Mouse (Mus musculus) c-Kit-positive CD71-positive TER-119-positive erythroid progenitor cells, embryonic 14.5 days (primary cell): Measurements from ENCODE around the gene Cdc34.

Experiments
- DNase-seq: peaks from one replicate; pipeline ENCODE4 v3.0.0-alpha.2; 2013; ENCODE audit warnings: low spot score

Gene Cdc34

GRCm38 (mm10) chr10:79671396-79672087, 10.5 kb upstream of the Cdc34 start:
- DNase-seq: no peak

- DNase-seq: no peak
Measured at GRCm38 (mm10) chr10:79672088-79672455, 9.9 kb upstream of the Cdc34 start.

GRCm38 (mm10) chr10:79673054-79673453, 8.9 kb upstream of the Cdc34 start:
- no peak for DNase-seq

DNA sequence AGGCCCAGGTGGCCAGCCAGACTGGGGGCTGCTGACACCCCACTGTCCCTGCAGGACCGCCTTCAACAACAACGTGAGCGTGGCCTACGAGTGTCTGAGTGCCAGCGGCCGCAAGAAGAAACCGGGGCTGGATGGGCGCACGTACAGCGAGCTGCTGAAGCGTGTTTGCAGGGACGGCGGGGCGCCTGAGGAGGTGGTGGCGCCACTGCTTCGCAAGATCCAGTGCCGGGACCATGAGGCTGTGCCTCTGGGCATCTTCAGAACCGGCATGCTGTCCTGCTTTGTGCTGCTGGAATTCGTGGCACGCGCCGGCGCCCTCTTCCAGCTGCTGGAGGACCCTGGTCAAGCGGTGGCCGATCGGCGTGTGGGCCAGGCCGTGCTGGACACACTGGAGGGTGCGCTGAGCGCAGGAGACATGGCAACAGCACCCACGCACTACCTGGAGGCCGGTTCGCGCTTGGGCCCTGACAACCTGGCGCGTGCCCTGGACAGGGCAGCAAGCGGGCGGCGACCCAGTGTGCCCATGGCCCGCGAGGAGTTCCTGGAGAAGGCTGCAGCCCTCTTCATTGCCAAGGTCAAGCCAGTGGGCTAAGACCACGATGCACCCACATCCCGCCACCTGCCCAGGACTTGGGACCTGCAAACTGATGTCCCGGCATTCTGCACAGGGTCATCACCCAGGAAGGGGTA, 6.5 kb upstream of the Cdc34 start:
- no peak for DNase-seq

DNA sequence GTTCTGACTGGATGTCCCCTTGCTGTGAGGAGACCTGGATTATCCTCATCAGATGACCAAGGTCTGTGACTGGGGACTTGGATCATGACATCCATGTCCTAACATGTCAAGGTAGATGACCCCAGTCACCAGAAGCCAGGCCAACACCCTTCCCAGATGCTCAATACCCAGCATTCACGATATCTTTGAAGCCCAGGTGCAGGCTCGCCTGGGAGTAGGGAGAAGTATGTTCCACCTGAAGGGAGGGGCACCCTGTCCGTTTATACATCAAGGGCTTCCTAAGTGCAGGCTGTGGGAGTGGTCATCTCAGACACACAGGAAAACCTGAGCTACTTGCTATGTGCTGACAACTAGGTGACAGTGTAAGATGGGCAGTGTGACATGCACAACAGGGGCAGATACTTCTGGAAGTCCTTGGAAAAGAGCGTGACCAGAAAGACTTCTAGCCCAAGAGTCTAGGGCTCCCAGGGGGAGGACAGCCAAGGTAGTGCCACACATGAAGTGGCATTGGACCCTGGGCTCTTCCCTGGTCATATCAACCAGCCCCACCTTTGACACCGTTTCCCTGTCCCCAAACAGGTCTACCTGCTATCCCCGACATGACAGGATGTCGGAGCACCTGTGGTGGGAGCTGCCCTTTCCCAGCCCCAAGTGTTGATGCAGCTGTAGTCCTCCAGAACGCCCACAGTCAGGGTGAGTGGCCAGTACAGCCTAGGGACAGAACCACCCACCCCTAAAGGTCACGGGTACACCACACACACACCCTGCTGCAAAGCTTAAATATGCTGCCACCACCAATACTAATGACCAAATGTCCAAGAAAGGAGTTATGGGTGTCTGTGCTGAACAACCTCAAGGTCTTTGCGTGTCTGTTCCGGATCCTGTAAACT, 1.1 kb upstream of the Cdc34 start:
- no peak for DNase-seq

DNA sequence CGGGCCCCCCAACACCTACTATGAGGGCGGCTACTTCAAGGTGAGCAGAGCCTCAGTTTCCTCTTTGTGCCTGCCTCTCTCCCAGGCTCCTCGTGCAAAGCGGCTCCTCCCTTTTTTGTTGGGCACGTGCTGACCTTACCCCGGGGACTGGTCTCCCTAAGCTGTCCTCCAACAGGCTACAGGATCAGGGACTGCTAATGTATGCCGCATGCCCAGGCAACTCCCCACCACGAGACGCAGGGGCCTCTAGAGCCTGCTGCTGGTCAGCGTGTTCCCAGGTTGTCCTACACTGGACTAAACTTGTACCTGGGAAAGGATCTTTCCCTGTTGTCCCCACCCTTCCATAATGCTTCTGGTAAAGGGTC, 538 bp downstream of the Cdc34 start:
- DNase-seq: no peak

DNA sequence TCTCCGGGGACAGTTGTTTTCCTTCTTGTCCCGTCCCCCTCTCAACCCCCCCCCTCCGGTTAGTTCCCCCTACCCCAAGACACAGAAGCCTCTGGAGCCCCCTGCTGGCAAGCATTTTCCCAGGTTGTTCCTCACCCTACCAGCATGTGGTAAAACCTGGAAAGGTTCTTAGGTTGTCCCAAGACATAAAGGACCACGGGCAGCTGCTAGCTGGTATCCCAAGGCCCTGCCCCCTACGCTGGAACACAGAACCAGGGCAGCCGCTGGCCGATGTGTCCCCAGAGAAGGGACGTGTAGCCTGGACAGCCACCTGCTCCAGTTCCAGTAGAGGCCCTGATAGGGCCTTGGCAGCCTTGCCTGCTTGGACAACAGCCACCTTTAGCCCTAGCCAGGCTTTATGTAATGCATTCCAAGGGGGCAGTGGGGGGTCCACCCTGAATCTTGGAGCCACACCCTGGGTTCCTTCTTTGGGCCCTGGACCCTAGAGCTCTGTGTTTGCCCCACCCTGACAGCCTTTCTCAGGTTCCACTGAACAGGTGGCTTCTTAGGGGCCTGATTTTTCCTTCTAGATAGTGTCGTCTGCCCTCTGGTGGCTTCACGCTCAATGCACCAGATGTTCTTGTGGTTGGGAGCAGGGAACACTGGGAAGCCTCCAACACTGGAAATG, 1.1 kb downstream of the Cdc34 start:
- DNase-seq: peak; percentile 61

GRCm38 (mm10) chr10:79683726-79684640, 2.0 kb downstream of the Cdc34 start:
- no peak for DNase-seq

GRCm38 (mm10) chr10:79684770-79685600, 3.0 kb downstream of the Cdc34 start:
- no peak for DNase-seq

DNA sequence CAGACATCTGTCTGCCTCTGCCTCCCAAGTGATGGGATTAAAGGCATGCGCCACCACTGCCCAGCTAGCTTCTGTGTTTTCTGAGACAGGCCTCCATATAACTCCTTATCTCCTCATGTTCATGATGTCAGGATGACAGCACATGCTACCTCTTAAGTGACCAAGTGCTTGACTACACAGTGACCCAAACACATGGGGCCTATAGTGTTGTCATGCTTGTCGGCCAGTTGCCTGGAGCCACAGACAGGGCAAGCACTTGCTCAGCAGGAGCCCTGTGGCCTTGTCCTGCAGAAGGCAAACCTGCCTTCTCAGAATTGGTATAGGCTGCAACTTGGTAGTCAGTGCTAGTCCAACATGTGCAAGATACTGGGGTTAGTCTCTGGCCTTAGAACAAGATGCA, 4.2 kb downstream of the Cdc34 start:
- DNase-seq: no peak

GRCm38 (mm10) chr10:79686691-79687090, 4.7 kb downstream of the Cdc34 start:
- DNase-seq: no peak

DNA sequence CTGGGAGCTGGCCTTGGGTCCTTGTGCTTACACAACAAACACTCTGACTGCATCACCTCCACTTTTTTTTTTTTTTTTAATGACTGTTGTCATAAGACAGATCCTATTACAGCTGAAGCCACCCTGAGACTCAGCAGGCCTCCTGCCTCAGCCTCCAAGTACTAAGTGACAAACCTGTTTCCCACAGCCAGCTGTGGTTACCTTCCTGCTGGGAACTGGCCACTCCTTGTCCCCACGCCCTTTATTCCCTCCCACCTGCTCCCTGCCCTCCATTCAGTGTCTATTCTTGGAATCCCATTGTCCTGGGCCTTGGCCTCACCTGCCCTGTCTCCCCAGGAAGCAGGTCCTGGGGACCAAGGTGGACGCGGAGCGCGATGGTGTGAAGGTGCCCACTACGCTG, 5.5 kb downstream of the Cdc34 start:
- no peak for DNase-seq

DNA sequence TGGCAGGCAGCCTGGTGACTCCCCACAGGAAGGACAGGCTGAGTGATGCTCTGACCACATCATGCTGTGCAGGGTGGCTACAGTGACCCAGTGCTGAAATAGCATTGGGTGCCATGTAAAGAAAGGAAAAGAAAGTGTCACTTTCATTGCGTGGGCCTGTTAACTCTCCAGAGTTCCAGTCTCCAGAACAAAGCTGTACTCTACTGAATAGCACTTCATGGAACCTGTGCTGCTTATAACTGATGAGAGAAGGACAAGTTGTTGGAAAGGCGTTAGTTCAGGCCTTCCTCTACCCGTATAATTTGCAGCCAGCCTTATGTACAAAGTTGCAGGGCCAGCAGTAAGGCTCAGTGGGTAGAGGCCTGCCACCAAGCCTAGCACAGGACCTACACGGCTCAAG, 6.7 kb downstream of the Cdc34 start, which contains the start of gene Gzmm:
Gene Gzmm, plus strand, starts transcription at position 301 of the 400 bp plus-strand sequence.
- no peak for DNase-seq

DNA sequence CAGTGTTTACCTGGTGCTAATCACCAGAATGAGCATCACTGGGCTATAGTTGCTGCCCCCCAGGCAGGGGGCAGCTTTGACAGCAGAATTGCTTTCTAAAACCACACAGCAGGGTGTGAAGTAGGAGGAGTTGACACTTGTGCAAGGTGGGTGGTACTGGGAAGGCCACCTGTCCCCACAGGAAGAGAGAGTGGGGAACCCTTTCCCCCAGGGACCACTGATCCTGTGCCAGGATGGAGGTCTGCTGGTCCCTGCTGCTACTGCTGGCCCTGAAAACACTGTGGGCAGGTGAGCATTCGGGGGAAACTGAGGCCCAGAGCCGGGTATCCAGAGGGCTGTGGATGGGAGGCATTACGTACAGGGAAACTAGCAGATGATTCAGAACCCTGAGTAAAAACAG, 7.2 kb downstream of the Cdc34 start:
- no peak for DNase-seq

DNA sequence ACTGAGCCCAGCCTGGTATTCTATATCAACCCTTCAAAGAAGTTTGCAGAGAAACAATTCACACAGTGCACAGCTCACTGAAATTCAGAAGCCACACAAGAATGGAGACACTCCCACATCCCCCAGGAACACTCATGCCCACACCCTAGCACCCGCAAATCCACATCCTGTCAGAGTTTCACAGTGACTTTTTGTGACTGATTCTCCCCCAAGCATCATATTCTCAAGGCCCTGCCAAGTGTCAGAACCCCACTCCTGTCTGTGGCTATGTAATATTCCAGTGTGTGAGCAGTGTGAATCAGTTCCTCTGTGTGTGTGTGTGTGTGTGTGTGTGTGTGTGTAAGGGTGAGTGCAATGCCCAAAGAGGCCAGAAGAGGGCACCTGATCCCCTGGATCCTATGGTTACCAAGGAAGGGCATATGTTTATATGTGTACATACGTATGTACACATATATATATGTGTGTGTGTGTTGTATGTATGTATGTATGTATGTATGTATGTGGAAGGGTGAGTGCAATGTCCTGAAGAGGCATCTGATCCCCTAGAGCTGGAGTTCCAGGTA, 10.1 kb downstream of the Cdc34 start:
- no peak for DNase-seq

- no peak for DNase-seq
Measured at GRCm38 (mm10) chr10:79693580-79694378, 11.8 kb downstream of the Cdc34 start.

DNA sequence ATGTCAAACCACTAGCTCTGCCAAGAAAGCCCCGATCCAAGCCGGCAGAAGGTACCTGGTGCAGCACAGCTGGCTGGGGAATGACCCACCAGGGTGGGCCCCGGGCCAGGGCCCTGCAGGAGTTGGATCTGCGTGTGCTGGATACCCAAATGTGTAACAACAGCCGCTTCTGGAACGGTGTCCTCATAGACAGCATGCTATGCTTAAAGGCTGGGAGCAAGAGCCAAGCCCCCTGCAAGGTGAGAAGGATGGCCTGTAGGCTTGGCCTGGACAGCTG, 12.3 kb downstream of the Cdc34 start:
- DNase-seq: no peak

DNA sequence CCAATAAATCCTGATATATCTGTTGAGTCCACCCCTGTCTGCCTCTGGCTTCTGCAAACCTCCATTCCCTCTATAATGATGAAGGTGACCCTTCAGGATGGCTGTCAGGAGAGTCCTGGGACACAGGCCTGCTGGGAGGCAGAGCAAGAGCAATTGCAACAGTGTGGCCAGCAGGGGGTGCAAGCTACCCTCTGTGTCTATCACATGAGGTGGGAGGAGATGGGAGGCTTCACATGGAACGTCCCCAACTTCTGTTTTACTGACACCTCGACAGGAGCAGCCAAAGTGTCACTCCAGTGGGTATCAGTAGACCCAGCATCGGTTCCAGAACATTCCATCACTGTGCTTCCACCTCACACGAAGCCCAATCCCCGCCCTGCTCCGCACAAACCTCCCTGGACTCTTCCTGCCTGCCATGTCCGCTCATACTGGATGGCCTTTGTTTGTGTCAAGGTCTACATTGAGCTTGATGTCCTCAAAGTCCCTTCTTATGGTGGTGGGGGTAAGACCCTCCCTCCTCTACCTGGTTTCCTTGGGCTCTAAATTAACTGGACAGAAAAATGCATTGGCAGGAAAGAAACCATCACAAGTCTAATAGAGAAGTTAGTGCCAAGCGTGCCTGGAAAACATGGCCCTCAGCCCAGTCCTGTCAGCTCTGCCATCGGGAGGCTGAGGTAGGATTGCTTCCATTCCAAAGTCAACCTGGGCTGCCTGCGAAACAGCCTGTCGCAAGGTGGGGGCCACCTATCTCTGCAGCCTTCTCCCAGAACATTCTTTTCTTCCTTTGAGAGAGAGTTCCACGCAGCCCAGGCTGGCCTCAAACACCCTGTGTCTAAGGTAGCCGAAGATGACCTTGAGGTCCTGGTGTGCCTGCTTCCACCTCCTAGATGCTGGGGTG, 13.5 kb downstream of the Cdc34 start:
- peak; percentile 70 for DNase-seq
